Mouse (Mus musculus) spleen, postnatal 14 days (tissue): ENCODE data around the gene Gm11595.
"Not testable (repeated sequence)": the region's sequence is repeated elsewhere in the genome, so short reads cannot be mapped to it uniquely, and the experiment has no call there.

ENCODE experiments used
- DNase-seq, 2 experiments: peaks; one replicate each; pipeline ENCODE4 v3.0.0; 2021 to 2022; ENCODE audit warnings: low spot score in 2 of 2

Gene Gm11595

GRCm38 (mm10) chr11:99772813-99773212 lies at the start of gene Gm11595:
Gm11595 (minus strand) TSS chr11:99772913.
- DNase-seq = not testable (repeated sequence)

GRCm38 (mm10) chr11:99815566-99815965 lies 42.9 kb upstream of the Gm11595 start, which contains the start of gene Gm11564:
Gm11564 (minus strand) TSS chr11:99815666.
- not testable (repeated sequence) for DNase-seq

- not testable (repeated sequence) for DNase-seq
These were observed 37.1 kb upstream of the Gm11595 start, which contains the start of gene Krtap4-13 for GRCm38 (mm10) chr11:99809792-99810191. Krtap4-13 (minus strand) TSS chr11:99809892.

- not testable (repeated sequence) for DNase-seq
These were observed 31.6 kb upstream of the Gm11595 start, which contains the start of gene Gm11554 for GRCm38 (mm10) chr11:99804346-99804745. Gm11554 (minus strand) TSS chr11:99804446.

- not testable (repeated sequence) for DNase-seq
These were observed 26.1 kb upstream of the Gm11595 start, which contains the start of gene Gm11569 for GRCm38 (mm10) chr11:99798832-99799231. Gm11569 (minus strand) TSS chr11:99798932.

GRCm38 (mm10) chr11:99793367-99793766 lies 20.7 kb upstream of the Gm11595 start, which contains the start of gene Gm11596:
Gm11596 (minus strand) TSS chr11:99793467.
- no peak for DNase-seq

GRCm38 (mm10) chr11:99784900-99785299 lies 12.2 kb upstream of the Gm11595 start, which contains the start of gene Krtap4-9:
Krtap4-9 (plus strand) TSS chr11:99785200.
- not testable (repeated sequence) for DNase-seq

- DNase-seq = no peak
These were observed 7.9 kb upstream of the Gm11595 start, which contains the start of gene Krtap4-8 for GRCm38 (mm10) chr11:99780604-99781003. Krtap4-8 (minus strand) TSS chr11:99780704.

GRCm38 (mm10) chr11:99778401-99778800 lies 5.7 kb upstream of the Gm11595 start:
- no peak for DNase-seq

GRCm38 (mm10) chr11:99768410-99768809 lies 4.3 kb downstream of the Gm11595 start:
- DNase-seq = no peak

- no peak for DNase-seq
These were observed 13.8 kb downstream of the Gm11595 start for GRCm38 (mm10) chr11:99758877-99759276.

GRCm38 (mm10) chr11:99743985-99744384 lies 28.7 kb downstream of the Gm11595 start:
- no peak for DNase-seq

GRCm38 (mm10) chr11:99734190-99734589 lies 38.5 kb downstream of the Gm11595 start, which contains the start of gene Gm14180:
Gm14180 (minus strand) TSS chr11:99734290.
- DNase-seq = no peak

GRCm38 (mm10) chr11:99724061-99724460 lies 48.7 kb downstream of the Gm11595 start:
- DNase-seq = no peak
